Comparison of ENCODE assay signal across 9 mouse cellular contexts in the genomic region with DNA sequence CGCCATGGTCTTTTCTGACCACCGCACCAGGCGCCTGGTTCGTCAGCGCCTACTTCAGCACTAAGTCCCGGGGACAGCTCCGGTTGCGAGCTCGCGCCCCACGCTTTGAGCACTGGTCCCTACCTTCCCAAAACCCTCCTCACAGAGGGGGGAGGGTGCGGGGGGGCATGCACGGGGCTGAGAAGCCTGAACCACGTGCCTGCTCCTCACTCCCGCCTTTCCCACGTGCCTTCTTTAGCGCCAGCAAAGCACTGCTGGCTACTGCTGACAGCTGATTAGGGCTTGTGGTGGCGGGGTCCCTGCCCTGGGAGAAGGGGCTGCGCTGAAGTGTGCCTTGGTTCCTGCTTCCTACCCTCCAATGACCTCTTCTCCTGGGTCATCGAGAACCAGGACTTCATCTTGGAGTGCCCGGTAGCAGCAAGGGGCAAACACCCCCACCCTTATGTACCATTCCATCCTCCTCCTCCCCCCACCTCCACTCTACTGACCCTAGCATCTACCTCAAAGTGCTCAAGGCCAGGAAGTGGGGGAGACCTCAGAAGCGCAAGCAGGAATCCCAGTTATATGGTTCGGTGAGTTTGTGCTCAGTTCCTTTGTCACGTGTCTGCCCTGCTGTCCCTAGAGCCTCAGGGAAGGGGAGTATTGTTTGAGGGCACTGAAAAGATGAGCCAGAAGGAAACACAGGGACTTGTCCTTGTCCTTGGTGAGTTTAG. TPM values are rescaled to one million over a fixed set of nuclear protein-coding genes. Genes with fewer than 3 reads are reported as not detected.
DNase-seq lines count a peak whose midpoint lies in the region; ATAC-seq lines count a peak whose summit lies in the region.
"Had no signal": no experiment of that assay in that cellular context is flagged by ENCODE, and none has a peak within 500 bp of the region (broad histone marks: within the 10 kb centered on the region; RNA-seq: fewer than 3 reads in every experiment).

A gene (minus strand): TSS at position 143 of the 713 bp plus-strand sequence.

- no peak within 1 kb of the TSS for H3K9ac ChIP-seq in kidney, embryonic 16.5 days (replicated peaks; ENCODE audit: low read length)
- H3K9ac ChIP-seq in midbrain, embryonic 11.5 days (ENCODE audit: low read length): no peak within 1 kb of the TSS
- H3K9ac ChIP-seq: lung, embryonic 15.5 days had no signal

- peak; percentile 88 for ATAC-seq in granulocyte monocyte progenitor cell, adult 5-6 weeks (replicated peaks; ENCODE audit: poor library complexity, severe bottlenecking)
- peak; percentile 76 for ATAC-seq in kidney, embryonic 16.5 days (ENCODE audit: low FRiP score, low TSS enrichment)
- peak; percentile 64; the same call in 1 of the 2 replicates for ATAC-seq in midbrain, embryonic 11.5 days (ENCODE audit: low FRiP score)

- H3K4me2 ChIP-seq in kidney, embryonic 16.5 days (replicated peaks; ENCODE audit: low read depth, low read length): 0 out of 2 replicates have a peak within 1 kb of the TSS, but pooled peaks have one; percentile 8
- H3K4me2 ChIP-seq in midbrain, embryonic 11.5 days: peak within 1 kb of the TSS; percentile 24; the same call in 1 of the 2 replicates
- H3K4me2 ChIP-seq: lung, embryonic 15.5 days had no signal

- WGBS in kidney, embryonic 16.5 days: 5% methylated on average over 24 of the region's 24 CpGs
- WGBS in midbrain, embryonic 11.5 days: 6% methylated on average over 24 of the region's 24 CpGs

- intact Hi-C loops in left cerebral cortex, postnatal 4 days (cut with DNase I): no loop called here

- H3K4me1 ChIP-seq in kidney, embryonic 16.5 days (ENCODE audit: insufficient read depth, low read length): peaks cover 5% of the 10 kb centered on the region
- peaks cover 14% of the 10 kb centered on the region for H3K4me1 ChIP-seq in midbrain, embryonic 11.5 days (ENCODE audit: control insufficient read depth, insufficient read depth, low read length)
- H3K4me1 ChIP-seq: lung, embryonic 15.5 days had no signal

- DNase-seq in left cerebral cortex, adult 18-20 months (ENCODE audit: low spot score in 2 of 2): no peak
- DNase-seq in left cerebral cortex, postnatal 4 days: no peak
- peak; percentile 79 for DNase-seq in ZHBTc4 (ENCODE audit: low read depth, low spot score)
- peak; percentile 95 for DNase-seq in midbrain, embryonic 11.5 days (ENCODE audit: low spot score, missing footprints)
- peak; percentile 36 for DNase-seq in thymus, postnatal 25 days
- DNase-seq in right cerebral cortex, adult 18-20 months: no peak

- no peaks in the 10 kb centered on the region for H3K36me3 ChIP-seq in kidney, embryonic 16.5 days (ENCODE audit: insufficient read depth, low read length)
- no peaks in the 10 kb centered on the region for H3K36me3 ChIP-seq in midbrain, embryonic 11.5 days (ENCODE audit: control insufficient read depth, insufficient read depth, low read length)
- H3K36me3 ChIP-seq: lung, embryonic 15.5 days had no signal

- no peak within 1 kb of the TSS for H3K27ac ChIP-seq in kidney, embryonic 16.5 days (ENCODE audit: low read length)
- H3K27ac ChIP-seq in midbrain, embryonic 11.5 days (ENCODE audit: low read depth, low read length): no peak within 1 kb of the TSS
- H3K27ac ChIP-seq: lung, embryonic 15.5 days had no signal

- H3K27me3 ChIP-seq in kidney, embryonic 16.5 days (ENCODE audit: insufficient read depth, low read length): peaks cover 4% of the 10 kb centered on the region; the same call in 1 of the 2 replicates
- H3K27me3 ChIP-seq in midbrain, embryonic 11.5 days (ENCODE audit: control insufficient read depth, insufficient read depth, low read length): 0 out of 2 replicates have a peak, but pooled peaks cover 4% of the 10 kb centered on the region

- no peaks in the 10 kb centered on the region for H3K9me3 ChIP-seq in kidney, embryonic 16.5 days (ENCODE audit: low read length)
- no peaks in the 10 kb centered on the region for H3K9me3 ChIP-seq in midbrain, embryonic 11.5 days (ENCODE audit: control insufficient read depth, low read length)
- H3K9me3 ChIP-seq: lung, embryonic 15.5 days had no signal

- H3K4me3 ChIP-seq in kidney, embryonic 16.5 days (ENCODE audit: low read length): no peak within 1 kb of the TSS
- no peak within 1 kb of the TSS for H3K4me3 ChIP-seq in midbrain, embryonic 11.5 days (ENCODE audit: low read depth, low read length)
- H3K4me3 ChIP-seq: lung, embryonic 15.5 days had no signal

RNA-seq across cellular contexts. Expression of the gene that starts here (rescaled TPM):
- total RNA-seq in left cerebral cortex, adult 18-20 months (2021): 10 to 100 TPM; 13.0 to 13.6 TPM
- 1 to 10 TPM; 5.6 to 7.6 TPM for total RNA-seq in left cerebral cortex, postnatal 4 days (2021)
- total RNA-seq in granulocyte monocyte progenitor cell, adult 5-6 weeks (2014; fragmentation: Nextera tagmentation): not detected in 2 replicates
- not detected in 2 replicates for total RNA-seq in granulocyte monocyte progenitor cell, adult 5-6 weeks (2017)
- polyA plus RNA-seq in kidney, embryonic 16.5 days (2015; fragmentation: Nextera tagmentation; extraction: Ambion mirVana): not detected in 2 replicates
- 3.0 and 3.1 TPM in 2 replicates for polyA plus RNA-seq in midbrain, embryonic 11.5 days (2014; fragmentation: Nextera tagmentation; extraction: Ambion mirVana)
- polyA plus RNA-seq: lung, embryonic 15.5 days had no signal

Comparison
In these comparisons a context has a peak if more than half of its experiments do, and no peak if none do; other contexts are left out.
1. RNA of the gene that starts here (total RNA-seq): 13.0 to 13.6 TPM in left cerebral cortex, adult 18-20 months and 5.6 to 7.6 TPM in left cerebral cortex, postnatal 4 days; not detected in granulocyte monocyte progenitor cell, adult 5-6 weeks; every median in the first group is over 4 times any median in the second.
2. Peak in ATAC-seq in granulocyte monocyte progenitor cell, adult 5-6 weeks; RNA of the gene not detected or under 1 TPM.
3. Peak in ATAC-seq and H3K4me2 ChIP-seq in kidney, embryonic 16.5 days; RNA of the gene not detected or under 1 TPM.
4. DNase-seq: peak in ZHBTc4 (single experiment), midbrain, embryonic 11.5 days (single experiment) and thymus, postnatal 25 days (single experiment); none in left cerebral cortex, adult 18-20 months (0 of 2), left cerebral cortex, postnatal 4 days (single experiment) and right cerebral cortex, adult 18-20 months (single experiment).
5. Peak in every context shown above with its lines, with median percentiles within 50 percentile points of each other: ATAC-seq.